Mouse (Mus musculus) heart, adult 2 months (tissue): ENCODE results near the gene Tnpo1.

ENCODE experiments used
- CTCF ChIP-seq: fragments of 200-600 bp; IDR thresholded peaks from 2 replicates; pipeline ENCODE4 v1.8.1; 2022; ENCODE audit warnings: antibody characterized with exemption, mild to moderate bottlenecking, moderate library complexity
- EP300 ChIP-seq: fragments of 200-500 bp; IDR thresholded peaks from 2 replicates; pipeline ENCODE4 v1.6.1; 2011; ENCODE audit warnings: low read depth, low read length, control low read depth; ENCODE audit not compliant: insufficient read depth
- POLR2A ChIP-seq: fragments of 200-500 bp; IDR thresholded peaks from 2 replicates; pipeline ENCODE4 v1.6.1; 2011; ENCODE audit warnings: mild to moderate bottlenecking, low read depth, low read length, control low read depth; ENCODE audit not compliant: insufficient read depth

DNA sequence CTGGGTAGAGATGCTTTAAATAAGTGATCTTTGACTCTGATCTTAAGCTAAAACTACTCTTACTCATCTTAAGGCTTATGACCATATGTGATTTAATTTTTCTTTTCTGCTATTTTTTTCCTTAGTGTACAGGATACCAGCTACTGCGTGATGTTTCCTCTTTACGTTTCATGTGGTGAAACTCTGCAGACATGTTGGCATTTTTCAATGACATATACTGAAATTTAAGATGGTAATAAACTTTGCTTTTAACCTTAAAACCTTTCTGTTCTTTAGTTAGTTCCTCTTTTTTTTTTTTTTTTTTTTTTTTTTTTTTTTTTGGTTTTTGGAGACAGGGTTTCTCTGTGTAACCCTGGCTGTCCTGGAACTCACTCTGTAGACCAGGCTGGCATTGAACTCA is 2.7 kb upstream of the Tnpo1 start:
- TF ChIP-seq CTCF, result no peak
- no peak for TF ChIP-seq EP300
- no peak for TF ChIP-seq POLR2A
